Mouse (Mus musculus) frontal cortex, adult (tissue): ENCODE measurements at regions not wholly inside any gene's neighbourhood (a gene's known extent, or its start where the extent isn't known, plus 50 kb on each side); places are given as distances from the start of the nearest gene placed in this dataset.

ENCODE experiments used
- ATAC-seq: cut with Nextera tagmentation; 2 replicates; pipeline ENCODE4 v1.9.2; 2017; ENCODE audit warnings: mild to moderate bottlenecking, moderate library complexity, mixed read lengths; ENCODE audit not compliant: low TSS enrichment

DNA sequence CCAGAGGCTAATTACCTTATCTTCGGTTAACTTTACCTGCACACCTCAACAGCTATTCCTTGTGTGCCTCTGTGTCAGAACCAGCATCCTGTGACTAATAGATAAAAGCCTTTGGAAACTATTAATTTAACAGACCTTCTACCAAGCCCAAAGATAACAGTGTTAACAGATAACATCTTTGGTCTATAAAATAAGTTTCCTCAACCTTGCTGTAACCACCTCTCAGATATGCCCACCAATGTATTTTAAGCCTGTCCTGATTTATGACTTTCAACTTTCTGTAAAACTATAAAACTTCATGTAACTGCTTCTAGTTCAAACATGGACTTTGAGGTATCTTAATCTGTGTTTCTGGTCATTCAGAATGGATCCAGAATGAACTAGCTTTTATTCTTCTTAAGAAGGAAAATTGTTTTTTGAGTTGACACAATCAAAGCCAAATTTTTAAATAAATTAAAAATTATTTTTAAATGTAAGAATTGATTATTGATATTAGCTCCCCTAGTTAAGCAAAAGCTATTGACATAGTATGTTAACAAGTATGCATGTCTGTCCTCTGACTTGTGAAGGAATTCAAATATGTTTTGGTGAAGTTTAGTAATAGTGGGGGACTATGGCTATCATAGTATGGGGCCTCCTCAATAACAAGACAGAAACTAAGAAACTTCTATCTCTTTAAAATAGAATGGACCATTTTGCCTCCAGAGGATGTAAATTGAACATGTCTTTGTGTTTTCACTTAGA lies 238.7 kb upstream of the Marcks start:
- no peak for ATAC-seq

GRCm38 (mm10) chr10:37376172-37376571 lies 237.5 kb upstream of the Marcks start:
- ATAC-seq = no peak

DNA sequence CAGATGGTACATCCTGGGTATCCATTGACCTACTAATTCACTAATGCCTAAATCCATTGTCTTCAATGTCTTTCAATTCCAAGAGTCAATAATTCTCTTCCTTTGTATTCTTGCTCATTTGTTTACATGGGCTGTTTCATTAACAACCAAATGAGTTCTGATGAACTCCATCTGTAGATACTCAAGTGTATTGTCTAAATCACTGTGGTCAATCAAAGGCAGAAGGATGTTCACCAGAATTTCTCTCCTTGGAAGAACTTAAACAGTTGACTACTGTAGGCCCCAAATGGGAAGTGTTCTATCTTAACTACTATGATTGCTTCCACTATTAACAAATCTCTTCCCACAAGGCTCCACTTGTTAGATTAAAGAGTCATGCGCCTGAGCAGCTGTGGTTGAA lies 236.9 kb upstream of the Marcks start:
- ATAC-seq = no peak

DNA sequence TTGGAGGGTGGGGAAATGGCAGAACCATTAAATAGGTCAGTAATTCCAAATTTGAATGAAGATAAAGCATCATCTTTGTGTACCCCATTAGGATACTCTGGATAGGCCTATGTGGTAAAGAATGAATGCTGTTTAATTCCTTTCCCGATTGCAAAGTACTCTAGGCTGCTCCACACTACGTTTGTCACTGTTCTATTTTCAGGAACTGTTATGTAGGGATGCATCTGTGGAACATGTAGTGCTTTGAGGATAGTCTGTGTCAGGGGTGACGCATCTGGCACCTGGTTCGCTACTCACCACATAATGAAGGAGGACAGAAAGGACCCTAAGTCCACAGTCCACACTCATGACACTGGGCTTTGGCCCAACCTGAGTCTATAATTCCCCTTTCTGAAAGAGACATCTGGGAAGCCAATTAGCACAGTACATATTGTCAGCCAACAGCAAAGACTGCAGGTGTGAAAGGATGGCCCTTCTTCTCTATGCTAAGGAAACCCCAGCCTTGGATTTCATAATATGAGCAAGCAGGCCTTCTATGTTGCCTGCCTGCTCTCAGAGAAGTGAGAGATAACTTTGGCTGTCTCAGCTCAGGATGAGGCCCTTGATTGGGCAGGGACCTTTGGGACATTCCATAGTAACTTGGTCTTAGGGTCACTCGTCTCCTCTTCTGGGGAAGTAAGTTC lies 230.4 kb upstream of the Marcks start:
- ATAC-seq = peak; percentile 88

DNA sequence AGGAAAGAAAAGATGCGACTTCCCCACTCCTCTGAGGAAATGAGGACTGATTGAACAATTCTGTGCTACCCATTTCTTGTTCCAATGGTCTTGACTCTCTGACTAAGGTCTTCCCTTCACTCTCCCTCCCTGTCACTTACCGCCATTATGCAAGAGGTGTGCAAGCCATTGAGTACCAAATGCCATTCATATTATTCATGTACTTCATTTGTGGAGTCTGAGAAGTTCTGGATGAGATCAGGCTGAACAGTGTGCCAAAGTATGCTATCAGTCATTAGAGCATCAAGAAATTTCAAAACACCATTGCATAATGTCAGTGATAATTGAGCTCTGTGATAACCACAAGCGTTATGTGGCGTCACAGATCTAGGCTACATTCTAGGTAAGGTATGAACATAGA lies 229.1 kb upstream of the Marcks start:
- ATAC-seq = no peak

- ATAC-seq = no peak
Observed at GRCm38 (mm10) chr10:37364506-37364905, 225.8 kb upstream of the Marcks start.

GRCm38 (mm10) chr10:37360985-37361384 lies 222.3 kb upstream of the Marcks start:
- ATAC-seq = no peak

- no peak; the same call in 1 of the 2 replicates for ATAC-seq
Observed at GRCm38 (mm10) chr10:37358900-37359299, 220.2 kb upstream of the Marcks start.

- ATAC-seq = no peak
Observed at GRCm38 (mm10) chr10:37358334-37358733, 219.6 kb upstream of the Marcks start.

DNA sequence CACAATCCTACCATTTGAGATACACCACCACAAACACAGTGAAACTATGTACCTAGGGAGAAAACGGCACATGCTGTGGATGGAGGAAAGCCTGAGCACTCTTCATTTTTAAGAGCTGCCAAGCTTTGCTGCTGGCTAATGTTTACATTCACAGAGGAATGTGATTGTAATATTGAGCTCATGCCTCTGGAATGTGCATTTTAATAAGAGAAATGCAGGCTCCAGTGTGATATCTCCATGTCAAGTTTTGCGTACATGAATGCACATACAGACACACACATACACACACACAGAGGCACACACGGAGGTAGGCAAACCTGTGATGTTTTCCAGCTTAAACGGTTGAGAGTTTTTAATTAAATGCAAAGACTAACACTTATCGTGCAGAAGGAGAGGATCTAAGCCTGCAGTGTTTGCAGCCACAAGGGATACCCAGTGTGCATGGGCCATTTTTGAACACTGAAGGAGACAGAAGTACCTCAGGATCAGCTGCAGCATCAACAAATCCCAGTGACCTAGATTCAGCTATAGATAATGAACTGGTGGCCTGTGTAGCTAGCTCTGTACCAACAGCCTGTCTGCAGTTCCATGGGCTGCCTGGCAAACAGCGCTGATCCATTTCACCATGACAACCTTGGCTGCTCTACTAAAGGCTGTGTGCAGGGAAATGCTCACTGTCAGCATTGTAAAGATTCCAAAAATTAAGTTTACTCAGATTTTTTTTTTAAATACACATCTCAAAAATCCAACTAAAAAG lies 218.8 kb upstream of the Marcks start:
- ATAC-seq = peak; percentile 97

- ATAC-seq = no peak
Observed at GRCm38 (mm10) chr10:37349261-37349660, 210.5 kb upstream of the Marcks start.

DNA sequence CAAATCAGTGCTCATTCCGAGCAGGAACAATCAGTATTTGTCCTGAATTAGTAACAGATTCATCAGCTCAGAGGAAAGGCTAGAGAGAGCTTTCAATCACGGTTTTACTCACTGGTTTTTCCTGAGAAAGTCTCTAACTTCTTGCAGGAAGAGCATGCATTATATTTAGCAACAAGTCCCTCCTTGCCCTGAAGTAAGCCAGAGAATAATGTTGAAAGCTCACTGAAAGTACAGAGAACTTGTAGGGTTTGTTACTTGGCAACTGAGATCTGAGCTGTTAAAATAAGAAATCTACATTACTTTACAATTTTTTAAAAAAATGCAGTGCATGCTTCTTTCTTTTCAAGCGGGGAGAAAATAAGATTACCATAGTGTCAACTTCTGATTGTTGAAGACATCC lies 209.7 kb upstream of the Marcks start:
- ATAC-seq = peak; percentile 85

- ATAC-seq = no peak
Observed at GRCm38 (mm10) chr10:37347661-37348060, 208.9 kb upstream of the Marcks start.

GRCm38 (mm10) chr10:37342675-37343074 lies 204.0 kb upstream of the Marcks start:
- ATAC-seq = peak; percentile 79

DNA sequence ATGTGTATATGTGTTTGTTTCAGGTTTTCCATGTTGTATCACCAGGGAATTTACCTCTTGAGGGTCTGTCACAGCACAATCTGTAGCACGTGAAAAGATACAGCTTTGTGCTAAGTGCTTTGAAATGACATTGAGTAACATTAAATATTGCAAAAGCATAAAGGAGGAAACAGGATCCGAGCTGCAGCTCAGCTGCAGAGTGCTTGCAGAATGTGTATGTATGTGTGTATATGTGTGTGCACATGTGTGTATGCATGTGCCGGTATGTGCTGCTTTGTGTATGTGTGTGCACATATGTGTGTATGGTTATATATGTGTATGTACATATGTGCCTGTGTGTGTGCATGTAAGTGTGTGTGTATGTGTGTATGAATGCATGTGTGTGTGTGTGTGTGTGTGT lies 200.9 kb upstream of the Marcks start:
- no peak for ATAC-seq

DNA sequence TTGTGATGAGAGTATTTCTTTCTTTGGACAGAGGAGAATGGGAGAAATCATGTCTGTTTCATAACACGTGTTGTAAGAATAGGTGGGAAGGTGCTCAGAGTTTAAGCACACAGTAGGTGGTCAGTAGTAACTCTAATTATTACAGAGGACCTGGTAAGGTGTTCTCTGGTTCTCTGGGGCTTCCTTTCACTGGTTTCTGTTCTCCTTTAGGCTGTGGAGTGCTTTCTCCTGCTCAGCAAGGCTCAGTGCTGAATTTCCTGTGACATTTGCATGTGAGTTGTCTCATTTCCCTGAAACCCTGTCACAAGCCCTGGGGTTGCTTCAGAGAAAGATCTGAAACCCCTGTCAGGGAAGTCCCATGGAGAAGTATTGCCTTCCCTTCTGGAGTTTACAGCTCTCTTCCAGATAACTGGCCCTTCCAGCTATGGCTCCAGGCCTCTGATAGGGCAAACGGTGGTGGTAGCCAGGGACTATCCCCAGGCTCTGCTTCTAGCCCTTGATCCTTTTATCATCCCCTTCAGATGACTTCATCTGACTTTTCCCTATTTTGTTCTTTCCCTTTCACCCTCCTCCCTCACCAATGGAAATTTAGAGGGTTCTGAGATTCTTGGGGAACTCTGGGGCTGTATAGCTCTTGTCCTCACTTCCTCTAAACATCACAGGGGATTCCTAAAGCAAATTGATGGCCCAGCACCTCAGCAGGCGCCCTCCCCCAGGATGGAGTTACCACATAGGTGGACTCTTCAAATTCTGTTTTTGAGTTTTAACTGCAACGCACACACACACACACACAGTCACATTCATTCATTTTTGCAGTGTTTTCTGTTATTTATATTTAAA lies 199.6 kb upstream of the Marcks start:
- ATAC-seq = 0 out of 2 replicates have a peak, but pooled peaks have one; percentile 36

- ATAC-seq = no peak
Observed at GRCm38 (mm10) chr10:37337172-37337620, 198.5 kb upstream of the Marcks start.

DNA sequence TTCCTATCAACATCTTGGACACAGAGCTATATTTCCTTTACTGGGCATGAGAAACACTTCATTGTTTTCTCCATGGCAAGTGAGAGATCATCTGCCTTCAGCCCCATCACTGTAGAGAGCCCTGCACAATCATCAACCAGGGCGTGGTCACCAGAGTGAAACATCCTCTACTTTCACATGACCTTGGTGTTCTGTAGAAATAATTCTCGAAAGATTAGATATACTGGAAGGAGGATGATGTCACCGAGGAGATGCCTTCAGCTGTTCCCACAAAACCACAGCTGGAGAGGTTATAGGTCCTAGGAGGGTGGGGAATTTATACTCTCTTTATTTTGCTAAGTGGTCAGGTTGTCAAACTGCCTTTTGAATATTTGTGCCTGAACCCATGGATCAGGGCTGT lies 196.4 kb upstream of the Marcks start:
- no peak for ATAC-seq

DNA sequence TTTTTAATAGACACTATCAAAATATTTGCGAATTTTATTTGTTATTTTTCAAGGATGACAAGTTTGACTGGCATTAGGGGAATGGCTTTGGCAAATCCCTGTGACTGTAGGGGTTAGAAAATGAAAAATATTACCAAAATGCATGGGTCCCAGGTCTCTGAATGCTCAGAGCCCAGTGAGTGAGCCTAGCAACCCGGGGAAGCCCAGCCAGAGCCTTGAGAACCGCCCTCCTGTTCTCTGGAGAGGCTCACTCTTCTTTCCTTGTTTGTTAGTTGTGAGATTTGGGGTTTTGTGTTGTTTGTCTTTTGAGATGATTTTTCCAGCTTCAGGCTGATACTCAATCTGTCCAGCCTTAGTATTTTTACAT lies 187.4 kb upstream of the Marcks start:
- no peak for ATAC-seq

DNA sequence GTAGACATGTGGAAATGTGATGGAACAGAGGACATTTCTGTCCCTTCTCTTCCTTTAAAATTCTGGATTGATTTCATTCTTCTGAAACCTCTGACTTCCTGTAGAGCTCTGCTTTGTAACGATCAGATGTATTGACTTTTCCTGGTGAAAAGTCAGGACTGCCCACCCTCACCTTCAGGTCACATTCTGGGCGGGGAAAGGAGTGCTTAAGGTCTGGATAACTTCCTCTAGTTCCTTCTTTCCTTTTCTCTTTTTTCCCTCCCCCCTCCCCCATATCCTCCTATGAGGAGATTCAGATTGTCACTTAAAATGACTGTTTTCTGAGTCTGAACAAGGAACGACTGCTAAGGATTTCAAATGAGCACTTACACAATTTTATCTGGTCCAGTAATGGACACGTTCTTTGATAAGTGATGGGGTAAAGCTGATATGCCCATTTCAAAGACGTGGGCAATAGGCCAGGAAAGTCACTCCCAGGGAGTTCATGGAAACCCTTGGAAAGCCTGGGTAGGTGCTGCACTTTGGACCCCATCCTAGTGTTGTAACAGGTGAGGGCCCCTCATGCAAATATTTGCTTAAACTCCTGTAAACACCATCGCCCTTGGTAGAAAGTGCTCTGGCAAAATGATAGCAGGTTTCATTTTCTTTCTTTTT lies 186.9 kb upstream of the Marcks start:
- no peak for ATAC-seq

DNA sequence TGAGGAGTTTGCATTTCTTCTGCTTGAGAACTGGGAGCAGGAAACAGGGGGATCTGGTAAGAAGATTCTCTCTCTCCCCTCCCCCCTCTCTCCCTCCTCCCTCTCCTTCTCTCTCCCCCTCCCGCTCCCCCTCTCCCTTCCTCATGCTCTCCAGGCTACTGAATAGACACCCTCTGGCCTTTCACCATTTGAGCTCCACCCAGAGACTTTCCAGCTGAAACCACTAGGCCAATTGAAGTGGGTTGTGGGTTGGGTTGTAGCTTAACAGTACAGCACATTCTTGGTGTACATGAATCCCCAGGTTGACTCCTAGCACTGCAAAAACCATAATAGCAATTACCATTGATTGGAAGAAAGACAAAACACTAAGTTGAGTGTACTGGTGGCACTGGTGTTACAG lies 185.0 kb upstream of the Marcks start:
- no peak for ATAC-seq
